Mouse (Mus musculus) liver, adult 2 months (tissue): ENCODE measurements around the gene Cbln1.

Experiments used
- CTCF ChIP-seq: fragments of 200-500 bp; IDR thresholded peaks from 2 replicates; pipeline ENCODE4 v1.5.1; 2011; ENCODE audit warnings: low read depth, low read length, control low read depth
- POLR2A ChIP-seq: fragments of 200-500 bp; IDR thresholded peaks from 2 replicates; pipeline ENCODE4 v1.6.1; 2011; ENCODE audit warnings: low read length, control low read depth; ENCODE audit not compliant: insufficient read depth; ENCODE audit errors: extremely low read depth

DNA sequence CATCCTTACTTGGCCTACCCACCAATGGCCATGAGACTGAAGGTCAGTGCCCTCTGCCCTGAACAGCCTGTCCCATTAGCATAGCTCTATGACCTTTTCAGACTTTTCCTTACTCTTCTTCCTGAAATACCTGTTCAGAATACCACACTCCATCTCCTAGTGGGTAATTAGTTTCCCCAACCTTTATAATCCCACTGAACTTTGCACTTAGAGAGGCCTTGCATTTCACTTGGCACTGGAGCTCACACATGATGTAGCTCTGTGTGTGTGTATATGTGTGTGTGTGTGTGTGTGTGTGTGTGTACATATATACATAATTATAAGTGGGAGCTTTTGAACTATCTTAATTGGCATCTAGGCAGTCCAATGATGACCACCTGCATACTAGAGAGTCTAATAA, 45.2 kb downstream of the Cbln1 start:
- TF ChIP-seq CTCF (no peak), POLR2A (no peak)
